Mouse (Mus musculus): Measurements from ENCODE around the gene Stx1a. TPM values are rescaled to one million over a fixed set of nuclear protein-coding genes. Genes with fewer than 3 reads are reported as not detected.
"Not testable (repeated sequence)": the region's sequence is repeated elsewhere in the genome, so short reads cannot be mapped to it uniquely, and the experiment has no call there.

Stx1a gene
- polyA plus RNA-seq, 1 experiment from 2014 or later = 12.9 TPM

DNA sequence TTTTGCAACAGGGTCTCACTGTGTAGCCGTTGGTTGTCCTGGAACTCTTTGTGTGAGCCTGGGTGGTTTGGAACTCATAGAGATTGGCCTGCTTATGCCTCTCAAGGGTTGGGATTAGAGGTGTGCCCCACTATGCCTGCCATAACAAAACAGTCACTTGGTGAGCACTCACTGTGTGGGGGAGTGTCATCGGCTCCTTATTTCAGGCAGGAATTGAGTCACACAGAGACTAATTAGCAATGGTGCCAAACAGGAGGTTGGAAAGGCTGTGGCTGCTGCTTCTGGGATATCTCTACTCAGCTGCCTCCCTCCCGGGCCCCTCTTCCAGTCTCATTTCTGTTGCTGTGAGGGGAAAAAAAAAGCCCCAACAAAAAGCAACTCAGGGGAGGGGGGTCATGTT, 21.3 kb downstream of the Stx1a start:
- Histone ChIP-seq H3K27ac (no peak overlapping the region), H3K4me1 (peaks cover 11% of the 10 kb centered on the region), H3K36me3 (peaks cover 65% of the 10 kb centered on the region), H3K4me3 (no peak overlapping the region), H3K9ac (no peak overlapping the region), H3K4me2 (no peak overlapping the region), H3K9me3 (no peaks in the 10 kb centered on the region), H3K27me3 (no peaks in the 10 kb centered on the region)
- ATAC-seq (ENCODE audit: insufficient number of reproducible peaks, insufficient read depth, low FRiP score, low TSS enrichment, low read depth) = no peak
- WGBS = 94% methylated on average over 3 of the region's 3 CpGs

- Histone ChIP-seq H3K4me3 (no peak overlapping the region), H3K27me3 (no peaks in the 10 kb centered on the region), H3K9ac (no peak overlapping the region), H3K36me3 (peaks cover 73% of the 10 kb centered on the region), H3K4me1 (peaks cover 4% of the 10 kb centered on the region; the same call in 1 of the 2 replicates), H3K27ac (no peak overlapping the region), H3K4me2 (no peak overlapping the region), H3K9me3 (no peaks in the 10 kb centered on the region)
- 93% methylated on average over 5 of the region's 5 CpGs for WGBS
- no peak for ATAC-seq (ENCODE audit: insufficient number of reproducible peaks, insufficient read depth, low FRiP score, low TSS enrichment, low read depth)
Observed at GRCm38 (mm10) chr5:135048539-135048938, 25.3 kb downstream of the Stx1a start.

GRCm38 (mm10) chr5:135049268-135049667, 26.0 kb downstream of the Stx1a start:
- H3K4me3 ChIP-seq; H3K9me3 ChIP-seq; H3K27ac ChIP-seq; H3K9ac ChIP-seq; ATAC-seq (ENCODE audit: insufficient number of reproducible peaks, insufficient read depth, low FRiP score, low TSS enrichment, low read depth); H3K4me2 ChIP-seq; H3K27me3 ChIP-seq; H3K4me1 ChIP-seq: not testable (repeated sequence)
- H3K36me3 ChIP-seq = peaks cover 77% of the 10 kb centered on the region
- WGBS = 88% methylated on average over 6 of the region's 6 CpGs

GRCm38 (mm10) chr5:135053356-135053755, 30.1 kb downstream of the Stx1a start:
- Histone ChIP-seq H3K4me3 (no peak overlapping the region), H3K9ac (no peak overlapping the region), H3K27me3 (no peaks in the 10 kb centered on the region), H3K4me1 (peaks cover 4% of the 10 kb centered on the region; the same call in 1 of the 2 replicates), H3K27ac (no peak overlapping the region), H3K4me2 (no peak overlapping the region), H3K9me3 (no peaks in the 10 kb centered on the region), H3K36me3 (peaks cover 90% of the 10 kb centered on the region)
- 90% methylated on average over 12 of the region's 12 CpGs for WGBS
- ATAC-seq (ENCODE audit: insufficient number of reproducible peaks, insufficient read depth, low FRiP score, low TSS enrichment, low read depth) = no peak

GRCm38 (mm10) chr5:135063629-135064381, 40.5 kb downstream of the Stx1a start, which contains the start of gene Dnajc30:
Gene Dnajc30 (plus strand): TSS chr5:135064202.
- Histone ChIP-seq H3K4me1 (peaks cover 22% of the 10 kb centered on the region), H3K4me3 (peak within 1 kb of the TSS; percentile 97), H3K36me3 (peaks cover 65% of the 10 kb centered on the region), H3K9me3 (no peaks in the 10 kb centered on the region), H3K9ac (peak within 1 kb of the TSS; percentile 90), H3K27me3 (no peaks in the 10 kb centered on the region), H3K4me2 (peak within 1 kb of the TSS; percentile 95), H3K27ac (no peak within 1 kb of the TSS)
- under 1% methylated on average over 52 of the region's 52 CpGs for WGBS
- peak; percentile 95 for ATAC-seq (ENCODE audit: insufficient number of reproducible peaks, insufficient read depth, low FRiP score, low TSS enrichment, low read depth)

- Histone ChIP-seq H3K4me3 (peak overlapping the region; percentile 97), H3K27ac (no peak overlapping the region), H3K9ac (peak overlapping the region; percentile 90), H3K4me2 (peak overlapping the region; percentile 95), H3K36me3 (peaks cover 59% of the 10 kb centered on the region), H3K4me1 (peaks cover 22% of the 10 kb centered on the region), H3K9me3 (no peaks in the 10 kb centered on the region), H3K27me3 (no peaks in the 10 kb centered on the region)
- WGBS = 1% methylated on average over 39 of the region's 40 CpGs
- ATAC-seq (ENCODE audit: insufficient number of reproducible peaks, insufficient read depth, low FRiP score, low TSS enrichment, low read depth) = no peak
Observed at GRCm38 (mm10) chr5:135064382-135064766, 41.1 kb downstream of the Stx1a start.

DNA sequence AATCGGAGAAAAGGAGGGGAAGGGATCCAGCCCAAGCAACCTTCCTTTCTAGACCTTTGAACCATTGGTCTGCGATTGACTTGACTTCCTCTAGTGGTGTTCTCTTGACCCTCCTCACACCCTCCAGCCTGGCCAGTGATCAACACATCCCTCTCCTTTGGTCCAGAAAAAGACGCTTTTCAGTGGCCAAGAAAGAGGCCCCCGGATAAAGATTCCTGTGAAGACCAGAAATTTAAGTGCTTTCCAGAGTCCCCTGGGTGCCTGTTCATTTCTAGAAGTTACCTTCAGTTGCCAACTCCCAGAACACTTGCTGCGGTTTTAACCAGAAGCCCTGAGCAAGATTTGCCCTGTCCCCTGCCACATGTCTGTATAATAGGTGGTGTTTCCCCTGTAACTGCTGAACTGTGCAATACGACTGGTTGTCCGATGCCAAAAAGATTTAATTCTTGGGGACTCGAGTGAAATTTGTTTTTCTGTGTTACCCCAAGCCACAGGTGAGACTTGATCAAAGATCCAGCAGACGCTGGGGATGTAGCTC, 41.7 kb downstream of the Stx1a start, which contains the start of gene Bud23:
Bud23 (minus strand) TSS at position 51 of the 538 bp plus-strand sequence.
- H3K27ac ChIP-seq; ATAC-seq (ENCODE audit: insufficient number of reproducible peaks, insufficient read depth, low FRiP score, low TSS enrichment, low read depth); H3K27me3 ChIP-seq; H3K9me3 ChIP-seq: not testable (repeated sequence)
- peak within 1 kb of the TSS; percentile 97 for H3K4me3 ChIP-seq
- H3K9ac ChIP-seq = peak within 1 kb of the TSS; percentile 90
- peaks cover 53% of the 10 kb centered on the region for H3K36me3 ChIP-seq
- peak within 1 kb of the TSS; percentile 95 for H3K4me2 ChIP-seq
- H3K4me1 ChIP-seq = peaks cover 22% of the 10 kb centered on the region
- WGBS = 75% methylated on average over 9 of the region's 9 CpGs

- 91% methylated on average over 3 of the region's 3 CpGs for WGBS
- H3K36me3 ChIP-seq = peaks cover 48% of the 10 kb centered on the region
- H3K9me3 ChIP-seq = no peaks in the 10 kb centered on the region
- H3K4me2 ChIP-seq = peak overlapping the region; percentile 95; the same call in 1 of the 2 replicates
- peaks cover 22% of the 10 kb centered on the region for H3K4me1 ChIP-seq
- H3K4me3 ChIP-seq = peak overlapping the region; percentile 12
- 0 out of 2 replicates have a peak overlapping the region, but pooled peaks have one; percentile 11 for H3K9ac ChIP-seq
- H3K27me3 ChIP-seq = no peaks in the 10 kb centered on the region
- no peak for ATAC-seq (ENCODE audit: insufficient number of reproducible peaks, insufficient read depth, low FRiP score, low TSS enrichment, low read depth)
- H3K27ac ChIP-seq = no peak overlapping the region
Observed at GRCm38 (mm10) chr5:135066008-135066407, 42.7 kb downstream of the Stx1a start.

DNA sequence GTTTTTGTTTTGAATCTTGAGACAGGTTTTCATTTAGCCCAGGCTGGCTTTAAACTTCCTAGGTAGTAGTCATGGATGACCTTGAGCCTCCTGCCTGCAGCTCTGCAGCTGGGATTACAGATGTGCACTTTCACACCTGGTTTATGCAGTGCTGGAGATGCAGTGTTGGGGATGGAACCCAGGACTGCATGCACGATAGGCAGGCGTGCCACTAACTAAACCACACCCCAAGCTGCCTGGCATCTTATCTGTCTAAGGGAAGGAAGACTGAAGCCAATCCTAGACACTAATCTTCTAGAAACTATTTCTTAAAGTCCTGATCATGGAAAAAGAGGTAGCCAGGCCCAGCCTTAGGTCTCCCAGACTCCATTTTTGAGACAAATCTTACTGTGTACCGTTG, 47.2 kb downstream of the Stx1a start:
- peaks cover 59% of the 10 kb centered on the region for H3K36me3 ChIP-seq

DNA sequence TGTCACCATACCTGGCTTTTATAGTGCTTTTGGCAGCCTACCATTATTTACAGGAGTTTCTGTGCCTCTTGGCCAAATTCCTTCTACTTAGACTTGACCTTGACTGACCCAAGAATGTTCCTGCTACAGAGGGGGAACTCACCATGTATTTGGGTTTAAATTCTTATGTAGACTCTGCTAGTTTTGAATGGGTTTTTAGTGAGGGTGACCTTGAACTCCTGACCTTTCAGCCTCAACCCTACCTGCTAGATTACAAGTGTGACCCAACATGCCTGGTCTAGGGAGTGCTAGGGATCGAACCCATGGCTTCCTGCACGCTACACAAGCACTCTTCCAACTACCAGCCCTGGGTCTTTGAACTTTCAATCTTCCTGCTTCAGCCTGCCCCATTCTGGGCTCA, 48.8 kb downstream of the Stx1a start:
- Histone ChIP-seq H3K4me2 (no peak overlapping the region), H3K4me3 (no peak overlapping the region), H3K27me3 (no peaks in the 10 kb centered on the region), H3K9ac (no peak overlapping the region), H3K36me3 (peaks cover 51% of the 10 kb centered on the region), H3K27ac (no peak overlapping the region), H3K9me3 (no peaks in the 10 kb centered on the region), H3K4me1 (peaks cover 21% of the 10 kb centered on the region)
- no peak for ATAC-seq (ENCODE audit: insufficient number of reproducible peaks, insufficient read depth, low FRiP score, low TSS enrichment, low read depth)
- 97% methylated on average over 2 of the region's 2 CpGs for WGBS

More for the DNA sequence above, 47.2 kb downstream of the Stx1a start:
- peaks cover 18% of the 10 kb centered on the region for H3K4me1 ChIP-seq
- WGBS = 91% methylated on average over 3 of the region's 3 CpGs
- H3K4me3 ChIP-seq = no peak overlapping the region
- H3K4me2 ChIP-seq = no peak overlapping the region
- no peak overlapping the region for H3K9ac ChIP-seq
- H3K9me3 ChIP-seq = no peaks in the 10 kb centered on the region
- no peak overlapping the region for H3K27ac ChIP-seq
- no peak for ATAC-seq (ENCODE audit: insufficient number of reproducible peaks, insufficient read depth, low FRiP score, low TSS enrichment, low read depth)
- H3K27me3 ChIP-seq = no peaks in the 10 kb centered on the region

DNA sequence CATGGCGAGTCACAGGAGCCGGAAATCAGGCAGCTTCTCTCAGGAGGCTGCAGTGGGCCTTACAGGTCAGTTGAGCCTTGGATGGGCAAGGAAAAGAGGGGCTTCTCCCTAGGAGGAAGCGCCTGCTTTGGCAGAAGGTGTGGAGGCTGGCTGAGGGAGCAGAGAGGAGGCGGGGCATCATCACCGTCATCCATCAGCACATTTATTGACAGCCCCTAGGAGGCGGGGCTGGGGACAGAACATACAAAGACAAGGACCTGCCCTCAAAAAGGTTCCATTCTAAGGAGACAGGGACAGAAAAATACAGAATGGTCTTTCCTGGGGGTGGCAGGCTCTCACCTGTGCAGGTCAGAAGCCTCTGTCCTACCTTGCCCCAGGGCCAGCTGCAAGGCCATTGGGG, 49.4 kb downstream of the Stx1a start:
- no peak overlapping the region; the same call in 1 of the 2 replicates for H3K9ac ChIP-seq
- peaks cover 44% of the 10 kb centered on the region for H3K36me3 ChIP-seq
- no peak overlapping the region for H3K27ac ChIP-seq
- no peak overlapping the region for H3K4me2 ChIP-seq
- H3K9me3 ChIP-seq = no peaks in the 10 kb centered on the region
- H3K4me1 ChIP-seq = peaks cover 23% of the 10 kb centered on the region
- no peaks in the 10 kb centered on the region for H3K27me3 ChIP-seq
- ATAC-seq (ENCODE audit: insufficient number of reproducible peaks, insufficient read depth, low FRiP score, low TSS enrichment, low read depth) = no peak
- H3K4me3 ChIP-seq = no peak overlapping the region
- 64% methylated on average over 6 of the region's 6 CpGs for WGBS

Measured in embryonic facial prominence, embryonic 13.5 days (tissue).